Mouse (Mus musculus): Measurements from ENCODE around the gene Asb7. TPM values are rescaled to one million over a fixed set of nuclear protein-coding genes. Genes with fewer than 3 reads are reported as not detected.

Gene Asb7
- total RNA-seq, 2 experiments from 2014 or later, result 15.5 to 18.6 TPM

GRCm38 (mm10) chr7:66660291-66660690 is 29.1 kb downstream of the Asb7 start:
- no peak for DNase-seq (ENCODE audit: low spot score in 2 of 2)

DNA sequence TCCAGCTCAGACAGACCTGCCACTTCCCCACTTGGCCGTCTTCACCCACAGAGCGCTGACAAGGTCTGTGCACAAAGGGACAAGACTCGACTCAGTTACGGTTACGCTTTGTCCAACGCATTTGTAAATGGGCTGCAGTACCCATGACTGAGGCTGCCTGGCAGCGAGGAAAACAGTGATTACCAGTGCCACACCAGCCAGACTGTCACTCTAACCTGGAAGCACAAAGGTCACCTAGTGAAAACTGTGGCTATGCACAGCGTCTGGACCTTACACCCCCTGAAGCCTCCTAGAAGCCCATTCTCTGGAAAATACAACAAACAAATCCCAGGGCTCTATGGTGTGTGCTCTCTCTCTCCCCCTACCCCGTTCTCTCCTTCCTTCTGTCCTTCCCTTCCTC is 33.9 kb downstream of the Asb7 start:
- no peak for DNase-seq (ENCODE audit: low spot score in 2 of 2)

DNA sequence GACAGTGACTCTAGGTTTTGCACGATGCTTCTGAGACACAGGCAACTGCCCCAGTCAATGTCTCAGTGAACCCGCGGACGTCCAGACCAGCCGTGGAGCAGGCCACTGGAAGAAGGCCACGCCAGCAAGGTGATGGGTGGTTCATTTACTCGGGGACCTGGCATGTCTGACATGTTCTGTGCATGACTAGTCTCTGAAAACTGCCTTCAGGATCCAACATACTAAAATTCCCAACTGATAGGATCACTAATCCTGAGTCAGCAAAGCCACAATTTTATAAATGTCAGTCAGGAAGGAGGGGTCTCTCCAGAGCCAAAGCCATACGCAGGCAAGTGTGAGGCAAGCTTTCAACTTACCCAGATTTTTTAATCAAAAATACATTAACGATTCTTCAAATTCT is 35.8 kb downstream of the Asb7 start:
- DNase-seq (ENCODE audit: low spot score in 2 of 2), result no peak

GRCm38 (mm10) chr7:66652216-66652615 is 37.2 kb downstream of the Asb7 start:
- DNase-seq (ENCODE audit: low spot score in 2 of 2), result no peak

DNA sequence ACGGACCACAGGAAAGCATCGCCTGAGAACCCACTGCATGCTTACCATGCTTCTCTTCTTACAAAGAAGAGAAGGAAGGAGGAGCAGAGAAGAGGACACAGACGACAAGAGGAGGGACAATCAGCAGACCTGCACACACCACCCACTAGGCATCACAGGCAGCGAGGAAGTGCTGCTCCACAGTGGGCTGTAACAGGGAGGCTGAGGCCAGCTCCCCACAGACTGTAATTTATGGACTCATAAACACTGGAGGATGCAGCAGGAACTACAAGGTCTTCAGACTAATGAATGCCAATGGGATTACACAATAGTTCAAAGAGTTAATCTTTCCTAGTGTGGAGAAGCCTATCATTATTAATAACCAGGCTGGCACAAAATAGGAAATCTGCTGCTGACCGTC is 38.5 kb downstream of the Asb7 start:
- no peak for DNase-seq (ENCODE audit: low spot score in 2 of 2)

DNA sequence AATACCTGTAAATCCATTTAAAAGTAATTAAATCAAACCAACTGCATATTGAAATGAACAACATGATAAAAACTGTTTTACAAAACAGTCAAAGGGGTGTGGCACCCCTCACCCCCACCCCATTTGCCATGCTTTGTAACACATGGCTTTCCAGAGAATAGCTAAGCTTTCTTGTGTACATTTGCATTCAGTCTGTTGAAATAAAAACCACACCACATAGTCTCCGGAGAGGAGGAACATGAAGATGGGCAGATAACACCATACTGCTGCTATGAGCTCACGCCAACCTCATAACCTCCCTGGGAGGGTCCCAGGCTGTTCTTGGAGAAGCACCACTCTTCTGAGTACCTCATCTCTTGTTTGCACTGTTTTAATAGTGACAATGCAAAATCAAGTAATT is 40.2 kb downstream of the Asb7 start:
- DNase-seq (ENCODE audit: low spot score in 2 of 2), result no peak

DNA sequence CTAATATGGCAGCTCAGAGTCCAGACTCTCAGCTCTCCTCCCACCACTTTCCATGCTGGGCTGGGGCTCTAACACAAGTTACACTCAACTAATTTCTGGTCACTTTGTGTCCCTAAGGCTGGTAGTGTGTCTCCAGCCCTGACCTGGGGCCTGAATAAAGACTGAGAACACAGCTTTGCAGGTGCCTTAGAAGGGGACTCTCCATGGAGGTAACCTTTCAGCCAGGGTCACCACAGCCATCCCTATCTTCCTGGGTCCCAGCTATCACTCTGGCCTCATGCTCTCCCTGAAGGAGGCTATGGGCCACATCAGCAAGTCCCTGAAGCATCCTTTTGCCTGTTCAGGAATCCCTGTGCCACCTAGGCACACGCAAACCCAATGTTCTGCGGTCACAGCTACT is 43.7 kb downstream of the Asb7 start:
- DNase-seq (ENCODE audit: low spot score in 2 of 2), result no peak

- no peak for DNase-seq (ENCODE audit: low spot score in 2 of 2)
Observed at GRCm38 (mm10) chr7:66633351-66633750, 56.0 kb downstream of the Asb7 start.

DNA sequence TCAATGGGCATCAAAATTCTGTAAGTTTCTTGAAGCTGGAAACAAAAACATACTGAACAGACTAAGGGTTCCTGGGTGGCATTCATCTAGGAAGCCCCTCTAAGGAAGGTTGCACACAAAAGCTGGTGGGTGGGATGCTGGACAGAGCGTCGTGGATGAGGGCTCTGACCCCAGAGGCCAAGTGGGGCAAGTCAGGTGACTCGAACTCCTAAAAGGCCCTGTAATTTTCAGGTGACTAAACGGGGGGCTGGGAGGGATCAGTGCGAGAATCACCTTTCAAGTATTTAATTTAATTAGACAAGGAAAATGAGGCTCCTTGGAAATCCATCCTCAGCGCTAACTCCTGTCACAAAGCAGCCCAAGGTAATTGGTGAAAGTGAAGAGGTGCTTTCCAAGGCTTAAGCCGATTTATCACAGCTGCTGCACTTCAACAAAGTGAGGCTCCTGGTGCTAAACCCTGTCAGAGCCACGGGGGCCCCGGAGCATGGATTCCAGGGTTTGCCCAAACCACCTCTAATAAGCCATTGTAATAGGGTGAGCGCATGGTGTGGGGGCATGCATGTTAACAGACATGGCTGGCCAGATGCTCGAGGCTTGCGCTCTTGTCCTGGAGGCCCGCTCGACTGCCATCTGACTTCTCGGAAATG is 59.1 kb downstream of the Asb7 start:
- no peak for DNase-seq (ENCODE audit: low spot score in 2 of 2)

- DNase-seq (ENCODE audit: low spot score in 2 of 2), result no peak
Observed at GRCm38 (mm10) chr7:66629419-66629818, 60.0 kb downstream of the Asb7 start.

DNA sequence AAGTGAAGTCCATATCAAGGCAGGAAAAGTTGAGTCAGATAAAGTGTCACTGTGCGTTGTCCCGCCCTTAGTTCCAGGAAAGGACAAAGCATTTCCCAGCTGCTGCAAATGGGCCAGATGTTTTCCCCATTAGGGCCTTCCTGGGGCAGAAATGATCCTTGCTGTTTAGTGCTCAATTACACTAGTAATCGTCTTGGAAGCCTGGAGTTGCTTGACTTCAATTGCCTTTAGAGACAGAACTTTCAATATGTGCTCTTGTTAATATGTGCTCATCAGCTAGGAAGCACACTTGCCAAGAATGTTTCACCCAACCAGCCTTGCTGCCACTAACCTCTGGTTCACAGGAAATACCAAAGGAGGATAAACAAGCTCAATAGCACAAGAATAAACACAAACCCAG is 66.0 kb downstream of the Asb7 start:
- no peak for DNase-seq (ENCODE audit: low spot score in 2 of 2)

DNA sequence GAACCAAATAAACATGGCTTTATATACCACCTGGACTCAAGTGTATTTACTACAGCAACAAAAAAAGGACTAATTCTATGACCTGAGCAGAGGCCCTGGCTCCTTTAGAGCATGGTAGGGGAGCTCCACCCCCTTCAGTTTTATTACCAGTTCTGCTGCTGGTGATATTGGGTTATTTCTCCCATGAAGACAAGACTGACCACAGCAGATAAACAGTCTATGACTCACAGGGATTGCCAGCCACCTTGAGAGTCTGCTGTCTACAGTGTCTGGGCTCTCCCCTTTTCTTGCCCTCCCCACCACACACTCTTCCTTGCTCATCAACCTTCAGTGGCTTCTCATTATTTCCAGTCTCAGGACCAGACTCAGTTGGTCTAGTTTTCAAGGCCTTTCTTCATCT is 87.5 kb downstream of the Asb7 start:
- DNase-seq (ENCODE audit: low spot score in 2 of 2), result no peak

DNA sequence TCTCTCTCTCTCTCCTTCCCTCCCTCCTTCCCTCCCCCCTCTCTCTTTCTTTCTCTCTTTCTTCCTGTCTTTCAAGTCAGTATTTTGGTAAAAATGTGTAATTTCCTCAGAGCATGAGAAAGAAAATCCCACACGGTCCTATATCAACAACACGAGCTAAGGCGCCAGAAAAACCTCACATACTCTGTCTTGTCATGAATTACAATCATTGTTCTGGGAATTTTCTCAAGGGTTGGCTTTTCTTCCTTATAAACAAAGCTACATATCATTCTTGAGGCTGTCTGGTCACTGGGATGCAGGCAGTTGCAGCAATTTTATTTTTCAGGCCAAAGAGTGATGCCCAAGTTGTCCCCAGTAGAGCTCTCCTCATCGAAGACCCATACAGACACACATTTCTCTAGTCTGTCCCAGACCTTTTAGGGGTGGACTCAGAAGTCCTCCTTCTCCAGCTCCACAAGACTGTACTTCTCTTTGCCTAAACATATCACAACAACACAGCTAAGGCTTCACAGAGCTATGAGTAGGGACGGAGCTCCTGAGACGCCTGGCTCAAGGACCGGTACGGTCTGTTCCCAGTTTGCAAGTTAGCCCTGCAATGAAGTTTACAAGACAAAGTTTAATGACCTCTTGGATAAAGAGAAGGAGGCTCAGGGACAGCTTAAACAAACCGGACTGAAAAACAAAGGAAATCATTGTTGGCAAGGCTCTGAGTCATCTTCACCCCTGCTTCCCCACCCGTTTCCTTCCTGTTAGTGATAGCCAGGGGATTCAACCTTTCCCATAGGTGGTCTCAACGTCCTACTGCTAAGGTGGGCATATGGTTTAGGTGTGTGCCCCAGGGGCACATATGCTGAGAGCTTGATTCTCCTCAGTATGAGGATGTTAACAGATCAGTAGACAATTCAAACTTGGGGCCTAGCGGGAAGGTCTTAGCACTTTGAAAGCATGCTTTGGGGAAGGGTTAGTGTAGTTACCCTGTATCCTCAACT is 88.5 kb downstream of the Asb7 start:
- no peak for DNase-seq (ENCODE audit: low spot score in 2 of 2)

DNA sequence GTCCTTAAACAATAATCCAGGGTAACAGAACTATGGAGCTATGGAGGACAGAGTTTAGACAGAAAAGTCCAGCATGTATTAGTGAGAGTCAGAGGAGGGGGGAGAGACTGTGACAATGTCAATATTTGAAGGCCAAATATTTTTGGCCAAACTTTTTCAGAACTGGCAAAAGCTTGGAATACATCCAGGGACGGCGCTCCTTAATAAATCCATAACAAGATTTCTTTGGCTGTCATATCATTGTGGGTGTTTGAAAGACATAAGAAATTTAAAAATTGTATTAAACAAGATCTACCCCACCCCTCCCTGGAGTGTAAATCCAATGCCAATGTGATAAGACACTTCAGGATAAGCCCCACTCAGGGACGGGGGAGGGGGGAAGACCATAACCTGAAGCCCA is 89.3 kb downstream of the Asb7 start:
- DNase-seq (ENCODE audit: low spot score in 2 of 2), result no peak

DNA sequence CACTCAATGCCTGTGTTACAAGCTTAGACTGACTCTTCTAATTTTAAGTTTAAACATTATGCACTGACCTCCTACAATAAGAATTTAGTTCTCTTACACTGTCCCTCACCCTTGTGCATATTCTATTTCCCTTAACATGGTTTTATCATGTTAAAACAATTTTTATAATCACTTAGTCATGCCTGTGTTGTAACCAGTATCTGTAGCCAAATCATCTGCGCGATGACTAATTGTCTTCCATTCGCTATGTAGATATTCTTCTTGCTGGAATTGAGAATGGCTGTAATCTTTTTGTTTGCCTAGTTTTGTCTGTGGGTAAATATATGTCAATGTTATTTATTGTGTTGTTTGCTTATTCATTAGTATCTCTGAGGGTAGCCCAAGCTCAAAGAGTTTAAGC is 91.5 kb downstream of the Asb7 start:
- no peak for DNase-seq (ENCODE audit: low spot score in 2 of 2)

Other genes with a start within 250 kb of the Asb7 start
- gene Lins1, start 293 bp upstream of the Asb7 start, total RNA-seq (2021), result 1 to 10 TPM; 7.6 to 9.4 TPM
- under 1 TPM; 0.35 to 0.42 TPM for gene Cers3, start 53.9 kb upstream of the Asb7 start, total RNA-seq (2021)
- 10 to 100 TPM in 1 of 2 experiments, 1 to 10 TPM in 1; 9.8 to 15.0 TPM for gene Adamts17, start 150.1 kb upstream of the Asb7 start, total RNA-seq (2021)